Mouse (Mus musculus): ENCODE measurements around the gene Trap1.
"Not testable (repeated sequence)": the region's sequence is repeated elsewhere in the genome, so short reads cannot be mapped to it uniquely, and the experiment has no call there.

Trap1 gene

DNA sequence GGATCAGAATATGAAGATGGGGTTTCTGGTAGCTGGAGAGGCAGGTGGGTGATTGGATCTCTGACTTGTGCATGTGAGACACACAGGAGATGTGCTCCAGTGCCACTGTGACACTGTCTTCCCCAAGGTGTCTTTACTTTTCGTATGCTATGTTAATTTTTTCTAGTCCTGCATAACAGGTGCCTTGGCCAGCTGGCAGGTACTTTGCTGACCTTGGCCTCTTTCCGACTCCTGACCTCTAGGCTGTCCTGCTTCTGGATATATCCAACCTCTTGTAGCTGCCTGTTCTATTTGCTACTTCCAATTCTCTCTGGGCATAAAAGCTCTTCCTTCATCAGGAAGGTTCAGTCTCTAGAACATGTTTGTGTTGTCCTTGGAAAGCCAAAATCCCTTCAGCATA, 42.1 kb downstream of the Trap1 start:
- DNase-seq (ENCODE audit: low spot score), result no peak

DNA sequence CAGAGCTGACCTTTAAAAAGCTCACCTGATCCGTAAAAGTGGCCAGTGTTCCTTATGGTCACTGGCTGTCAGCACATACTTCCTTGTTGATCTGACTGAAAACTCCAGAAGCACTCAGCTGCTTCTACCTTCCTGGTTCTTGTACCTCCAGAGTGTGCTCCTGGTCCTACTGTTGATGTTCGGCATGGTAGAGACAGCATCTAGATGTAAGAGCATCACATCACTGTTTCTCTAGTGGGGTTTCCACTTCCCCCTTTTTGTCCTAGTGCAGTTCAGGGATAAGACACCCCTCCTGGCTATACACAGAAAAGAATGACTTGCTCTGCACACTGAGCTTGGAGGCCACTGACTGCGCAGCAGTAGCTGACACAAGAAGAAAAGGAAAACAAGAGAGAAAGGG, 43.2 kb downstream of the Trap1 start:
- no peak for DNase-seq (ENCODE audit: low spot score)

DNA sequence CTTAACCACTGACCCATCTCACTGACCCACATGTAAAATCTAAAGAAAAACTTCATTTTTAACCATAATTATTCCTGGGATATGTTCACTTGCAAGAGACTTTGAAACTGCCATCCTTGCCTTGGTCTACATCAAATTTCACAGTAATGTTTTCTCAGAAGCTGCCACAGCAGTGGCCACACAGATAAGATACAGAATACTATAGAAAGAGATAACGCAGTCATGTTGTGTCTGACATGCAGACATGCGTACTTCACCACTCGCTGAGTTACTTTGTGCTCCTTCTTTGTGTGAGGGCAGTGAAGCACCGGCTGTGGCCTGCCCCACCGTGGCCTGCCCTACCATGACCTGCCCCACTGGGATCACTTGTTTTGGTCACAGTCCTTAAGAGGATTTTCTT, 43.7 kb downstream of the Trap1 start:
- no peak for DNase-seq (ENCODE audit: low spot score)

DNA sequence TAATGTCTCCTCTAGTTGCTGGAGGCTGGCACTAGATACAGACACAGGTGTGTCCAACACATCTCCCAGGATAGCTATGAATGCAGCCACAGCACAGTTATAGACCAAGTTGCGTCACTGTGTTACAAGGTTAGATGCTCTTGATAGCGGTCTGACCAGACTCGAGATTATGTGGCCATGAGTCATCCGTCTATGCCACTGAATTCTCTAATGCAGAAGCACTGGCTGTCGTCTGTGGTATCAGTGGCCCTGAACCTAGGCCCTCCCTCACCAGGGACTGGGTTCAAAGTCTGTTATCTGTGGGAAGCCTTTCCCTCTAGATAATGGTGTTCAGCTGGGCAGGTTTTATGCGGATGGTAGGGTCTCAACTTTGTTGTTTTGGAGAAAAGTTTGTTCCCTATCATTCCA, 45.3 kb downstream of the Trap1 start:
- no peak for DNase-seq (ENCODE audit: low spot score)

DNA sequence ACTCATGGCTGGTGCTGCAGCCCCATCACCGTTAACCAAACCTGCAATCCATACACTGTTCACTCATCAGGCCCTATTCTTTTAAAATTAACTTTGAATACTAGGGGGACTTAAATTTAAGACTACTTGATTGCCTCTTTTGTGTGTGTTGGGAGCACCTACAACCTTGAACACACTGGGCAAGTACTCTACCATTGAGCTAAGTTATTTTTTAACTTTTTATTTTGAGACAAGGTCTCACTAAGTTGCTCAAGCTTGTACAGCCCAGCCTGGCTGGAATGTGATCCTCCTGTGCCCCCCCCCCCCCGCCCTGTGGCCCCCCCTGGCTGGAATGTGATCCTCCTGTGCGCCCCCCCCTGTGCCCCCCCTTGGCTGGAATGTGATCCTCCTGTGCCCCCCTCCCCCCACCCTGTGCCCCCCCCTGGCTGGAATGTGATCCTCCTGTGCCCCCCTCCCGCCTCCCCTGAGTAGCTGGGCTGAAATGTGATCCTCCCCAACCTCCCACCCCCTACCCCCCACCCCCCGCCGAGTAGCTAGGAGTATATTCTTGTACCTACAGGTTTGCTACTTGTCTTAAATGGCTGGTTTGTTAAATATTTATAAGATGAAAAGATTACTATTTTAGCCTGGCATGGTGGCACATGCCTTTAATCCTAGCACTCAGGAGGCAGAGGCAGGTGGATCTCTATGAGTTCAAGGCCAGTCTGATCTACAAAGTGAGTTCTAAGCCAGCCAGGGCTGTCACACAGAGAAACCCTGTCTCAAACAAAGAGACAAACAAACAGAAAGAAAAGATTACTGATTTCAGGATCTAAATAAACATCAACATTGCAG, 46.0 kb downstream of the Trap1 start:
- no peak for DNase-seq (ENCODE audit: low spot score)

DNA sequence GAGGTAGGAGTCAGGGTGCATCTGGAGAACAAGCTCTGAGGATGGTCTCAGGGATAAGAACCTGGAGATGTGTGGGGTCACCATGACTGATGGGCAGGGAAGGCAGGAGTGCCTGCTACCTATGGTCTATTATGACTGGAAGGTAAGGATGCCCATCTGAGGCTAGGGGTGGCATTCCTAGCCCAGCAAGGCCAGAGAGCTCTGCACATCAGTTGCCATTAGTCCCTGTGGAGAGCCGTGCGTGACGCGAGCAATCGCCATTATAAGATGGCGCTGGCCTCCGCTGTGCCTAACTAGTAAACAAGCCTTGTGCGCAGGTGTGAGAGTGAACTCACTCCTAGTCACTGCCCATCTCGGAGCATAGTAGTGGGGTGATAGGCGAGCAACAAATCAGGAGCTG, 47.1 kb downstream of the Trap1 start:
- DNase-seq (ENCODE audit: low spot score), result no peak

DNA sequence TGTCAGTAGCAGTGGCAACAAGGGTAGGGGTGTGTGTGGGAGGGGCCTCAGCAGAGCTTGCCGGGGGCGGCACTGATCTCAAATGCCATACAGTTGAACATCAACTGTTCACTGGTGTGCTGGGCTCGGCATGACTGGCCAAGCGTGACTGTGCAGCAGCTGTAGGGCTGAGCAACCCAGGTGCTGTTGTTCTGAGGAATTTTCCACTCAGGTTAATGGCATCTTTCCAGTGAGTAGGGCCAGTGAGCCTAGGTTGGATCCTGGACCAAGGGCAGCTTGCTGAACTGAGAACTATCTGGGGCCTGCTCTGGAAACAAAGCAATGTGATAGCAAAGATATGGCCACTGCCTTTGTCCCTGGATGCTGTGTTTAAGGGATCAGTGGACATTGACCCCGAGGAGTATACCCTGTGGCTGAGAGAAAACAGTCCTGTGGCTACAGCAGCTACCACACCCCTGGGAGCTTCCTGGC, 48.2 kb downstream of the Trap1 start:
- no peak for DNase-seq (ENCODE audit: low spot score)

DNA sequence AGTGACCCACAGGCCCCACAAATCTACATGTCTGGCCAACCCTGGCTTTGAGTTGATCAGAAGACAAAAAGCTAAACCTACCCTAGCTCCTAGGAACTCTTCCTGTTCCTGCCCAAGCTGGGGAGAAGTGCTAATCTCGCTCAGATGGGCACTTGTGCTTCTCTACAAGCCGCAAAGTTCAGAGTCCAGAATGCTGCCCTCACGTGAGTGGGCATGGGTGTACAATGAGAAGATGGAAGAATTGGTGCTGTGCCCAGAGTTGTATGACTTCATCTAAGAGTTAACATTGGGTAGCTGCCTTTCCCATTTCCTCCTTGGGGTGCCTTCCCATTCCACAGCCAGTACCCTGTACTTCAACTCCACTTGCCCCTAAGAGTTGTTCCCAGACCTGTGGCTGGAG, 50.4 kb downstream of the Trap1 start:
- no peak for DNase-seq (ENCODE audit: low spot score)

DNA sequence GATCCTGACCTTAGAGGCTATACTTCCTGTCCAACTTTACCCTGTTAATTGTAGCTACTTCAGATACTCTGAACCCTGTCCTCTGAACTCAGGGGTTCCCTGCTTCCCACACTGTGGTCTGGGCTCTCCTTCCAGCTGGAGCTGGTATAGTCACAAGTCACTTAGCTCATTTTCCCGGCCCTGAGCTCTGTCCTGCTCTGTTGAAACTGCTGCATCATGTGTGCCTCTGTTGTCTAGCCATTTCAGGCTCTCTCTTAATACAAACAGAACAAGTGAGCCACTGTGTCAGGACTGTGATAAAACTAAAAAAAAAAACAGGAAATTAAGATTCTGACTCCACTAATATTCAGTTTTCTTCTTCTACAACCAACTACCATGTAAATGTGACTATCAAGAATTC, 51.0 kb downstream of the Trap1 start:
- no peak for DNase-seq (ENCODE audit: low spot score)

DNA sequence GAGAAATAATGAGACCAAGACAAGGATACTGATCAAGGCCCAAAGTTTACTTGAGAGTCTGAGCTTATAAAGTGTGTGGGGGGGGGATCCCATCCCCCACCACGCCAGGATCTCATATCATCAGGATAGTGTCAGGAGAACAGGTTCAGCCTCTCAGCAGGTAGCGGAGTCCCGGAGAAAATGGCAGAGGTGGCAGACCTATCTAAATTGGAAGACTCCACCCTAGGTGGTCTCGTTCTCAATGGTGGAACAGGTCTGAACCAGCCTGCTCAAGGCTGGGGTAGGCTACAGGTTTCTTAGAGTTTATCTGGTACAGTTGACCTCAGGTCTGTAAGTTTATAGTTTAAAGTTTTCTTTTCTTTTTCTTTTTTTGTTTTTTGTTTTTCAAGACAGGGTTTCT, 54.9 kb downstream of the Trap1 start:
- no peak for DNase-seq (ENCODE audit: low spot score)

DNA sequence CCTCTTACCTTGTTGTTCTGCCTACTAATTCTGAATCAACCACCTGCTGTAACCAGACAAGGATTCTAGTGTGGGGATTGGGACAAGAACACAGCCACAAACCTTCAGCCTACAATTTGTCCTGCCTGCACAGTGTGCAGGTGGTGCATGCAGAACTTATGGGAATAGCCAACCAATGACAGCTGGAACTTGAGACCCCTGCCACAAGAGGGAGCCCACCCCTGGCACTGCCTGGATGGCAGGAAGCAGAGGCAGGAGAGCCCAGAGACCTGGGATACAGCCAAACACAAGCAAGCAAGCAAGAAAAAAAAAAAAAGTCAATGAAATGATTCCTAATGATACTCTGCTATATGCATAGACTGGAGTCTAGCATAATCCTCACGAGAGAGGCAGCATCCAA, 56.4 kb downstream of the Trap1 start:
- DNase-seq (ENCODE audit: low spot score), result no peak

DNA sequence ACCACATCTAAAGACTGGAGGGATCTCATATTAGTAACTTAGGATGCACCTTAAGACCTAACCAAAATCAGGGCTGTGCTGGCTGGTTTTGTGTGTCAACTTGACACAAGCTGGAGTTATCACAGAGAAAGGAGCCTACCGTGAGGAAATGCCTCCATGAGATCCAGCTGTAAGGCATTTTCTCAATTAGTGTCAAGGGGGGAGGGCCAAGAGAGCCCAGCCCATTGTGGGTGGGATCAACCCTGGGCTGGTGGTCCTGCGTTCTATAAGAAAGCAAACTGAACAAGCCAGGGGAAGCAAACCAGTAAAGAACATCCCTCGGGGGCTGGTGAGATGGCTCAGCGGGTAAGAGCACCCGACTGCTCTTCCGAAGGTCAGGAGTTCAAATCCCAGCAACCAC, 60.2 kb downstream of the Trap1 start:
- DNase-seq (ENCODE audit: low spot score), result not testable (repeated sequence)

DNA sequence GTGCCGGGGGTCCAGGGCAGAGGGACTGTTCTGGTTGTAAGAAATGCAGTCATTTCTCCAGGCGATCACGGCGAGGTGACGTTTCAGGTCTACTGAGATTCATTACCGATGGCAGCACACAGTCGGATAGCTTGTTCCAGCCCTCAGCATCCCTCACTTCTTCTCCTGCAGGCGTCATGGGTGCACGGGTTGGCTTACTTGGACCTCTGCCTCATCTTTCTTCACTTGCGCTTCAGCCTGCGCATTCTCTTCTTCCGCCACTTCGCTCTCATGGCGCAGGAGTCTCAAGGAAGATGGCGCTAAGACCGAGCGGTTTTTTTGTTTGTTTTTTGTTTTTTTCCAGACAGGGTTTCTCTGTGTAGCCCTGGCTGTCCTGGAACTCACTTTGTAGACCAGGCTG, 60.8 kb downstream of the Trap1 start:
- not testable (repeated sequence) for DNase-seq (ENCODE audit: low spot score)

DNA sequence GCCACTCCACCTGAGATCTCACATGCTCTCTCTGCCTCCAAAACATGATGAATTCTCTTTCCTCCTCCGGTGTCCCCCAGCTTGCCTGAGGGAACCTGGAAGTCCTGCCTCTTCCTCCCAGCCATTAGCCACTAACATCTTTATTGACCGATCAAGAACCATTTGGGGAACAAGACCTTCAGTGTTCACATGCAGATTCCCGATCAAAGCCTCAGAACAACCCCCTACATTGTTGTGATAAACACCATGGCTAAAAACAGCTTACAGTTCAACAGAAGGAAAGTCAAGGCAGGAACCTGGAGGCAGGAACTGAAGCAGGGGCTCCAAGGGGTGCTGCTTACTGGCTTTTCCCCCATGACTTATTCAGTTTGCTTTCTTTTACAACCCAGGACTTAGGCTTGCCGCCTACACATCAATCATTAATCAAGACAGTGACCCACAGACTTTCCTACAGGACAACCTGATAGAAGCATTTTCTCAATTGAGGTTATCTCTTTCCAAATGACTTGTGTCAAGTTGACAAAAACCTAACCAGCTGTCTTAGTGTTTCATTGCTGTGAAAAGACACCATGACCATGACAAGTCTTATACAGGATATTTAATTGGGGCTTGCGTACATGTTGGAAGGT, 63.5 kb downstream of the Trap1 start:
- DNase-seq (ENCODE audit: low spot score), result no peak

DNA sequence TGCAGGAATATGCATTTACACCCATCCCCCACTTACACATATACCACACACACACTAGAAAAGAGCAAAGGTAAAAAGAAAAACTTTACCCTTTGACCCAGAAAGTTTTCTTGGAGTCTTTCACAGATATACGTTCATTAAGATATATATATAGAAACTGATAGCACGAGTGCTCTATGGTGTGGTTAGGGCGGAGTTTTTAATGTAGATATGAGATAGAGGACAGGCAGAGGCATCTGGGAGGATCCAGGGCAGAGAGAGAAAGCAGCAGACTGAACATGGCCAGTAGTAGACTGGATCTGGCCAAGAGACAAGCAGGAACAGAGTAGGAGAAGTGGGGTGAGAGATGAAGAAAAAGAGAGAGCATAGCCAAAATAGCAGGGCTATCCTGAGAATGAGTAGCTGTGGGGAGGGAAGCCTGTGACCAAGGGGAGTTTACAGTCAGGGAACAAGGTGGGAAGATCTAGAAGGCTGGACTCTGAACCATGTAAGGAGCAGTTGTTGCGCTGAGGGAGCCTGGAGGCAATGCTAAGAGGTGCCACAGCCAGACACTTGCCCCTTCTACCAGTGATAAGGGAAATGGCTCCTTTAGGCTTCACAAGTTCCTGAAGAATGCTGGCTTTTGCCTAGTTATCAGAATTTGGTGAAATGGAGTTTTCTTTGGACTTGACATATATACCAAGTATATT, 64.6 kb downstream of the Trap1 start:
- DNase-seq (ENCODE audit: low spot score), result no peak

DNA sequence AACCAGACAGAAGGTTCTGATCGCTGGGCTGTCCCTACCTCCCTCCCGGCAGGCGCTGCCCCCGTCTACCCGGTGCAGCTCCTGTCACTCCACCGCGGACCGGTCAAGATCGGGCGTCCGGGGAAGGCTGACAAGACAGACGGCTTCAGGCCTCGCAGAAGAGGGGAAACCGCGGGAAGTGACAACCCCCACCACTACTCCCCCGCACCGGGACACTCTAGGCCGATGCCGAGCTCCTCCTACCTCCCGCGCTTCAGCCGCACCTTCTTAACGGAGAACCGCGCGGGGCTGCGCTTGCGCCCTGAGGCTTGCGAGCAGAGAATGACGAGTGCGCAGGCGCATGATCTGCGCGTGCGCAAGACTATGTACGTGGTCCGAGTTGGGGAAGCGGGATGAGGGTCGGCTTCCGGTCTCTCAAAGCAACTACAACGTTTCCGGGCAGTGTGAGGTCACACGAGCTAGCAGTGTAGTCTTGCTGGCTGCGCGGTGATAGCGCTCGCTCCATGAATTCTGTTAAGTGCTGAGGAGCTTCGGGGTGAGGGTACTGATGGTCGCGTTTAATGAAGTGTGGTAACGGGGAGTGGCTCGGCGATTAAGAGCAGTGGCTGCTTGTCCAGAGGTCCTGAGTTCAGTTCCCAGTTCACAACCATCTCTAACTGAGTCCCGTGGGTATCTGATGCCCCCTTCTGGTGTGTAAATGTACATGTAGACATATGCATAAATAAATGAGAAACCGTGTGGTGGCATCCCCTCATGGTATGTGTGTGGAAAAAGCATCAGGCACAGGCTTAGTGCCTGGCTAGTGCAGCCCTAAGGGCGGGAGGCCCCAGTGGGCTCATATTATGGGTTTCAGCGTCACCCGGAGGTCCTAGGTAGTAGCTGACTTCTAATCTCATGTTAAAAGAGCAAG, 73.9 kb downstream of the Trap1 start, which contains the start of gene Slx4:
Slx4 (minus strand) TSS at position 282 of the 910 bp plus-strand sequence.
- peak; percentile 90 for DNase-seq (ENCODE audit: low spot score)

Data from ovary, postnatal 14 days (tissue).